In genomic region chr5:3801672-3802432, GRCm38 (mm10) we compare ENCODE assay signal across 8 mouse cellular contexts. TPM values are rescaled to one million over a fixed set of nuclear protein-coding genes. Genes with fewer than 3 reads are reported as not detected.
DNase-seq lines count a peak whose midpoint lies in the region; ATAC-seq and TF ChIP-seq lines count a peak whose summit lies in the region.

No protein-coding gene starts in this region.

- H3K36me3 ChIP-seq in spleen, adult 2 months (ENCODE audit: control insufficient read depth, insufficient read depth, low read length) = no peaks in the 10 kb centered on the region
- H3K36me3 ChIP-seq in midbrain, embryonic 15.5 days (replicated peaks) = no peaks in the 10 kb centered on the region

- peak overlapping the region; percentile 93 for H3K27ac ChIP-seq in spleen, adult 2 months (ENCODE audit: insufficient read depth, low read length)
- peak overlapping the region; percentile 92 for H3K27ac ChIP-seq in midbrain, embryonic 15.5 days

- TF ChIP-seq POLR2A in spleen, adult 2 months (IDR thresholded peaks at IDR 0.05; ENCODE audit: low read depth, low read length) = no peak

- no peaks in the 10 kb centered on the region for H3K27me3 ChIP-seq in spleen, adult 2 months (ENCODE audit: control insufficient read depth, insufficient read depth, low read length)
- no peaks in the 10 kb centered on the region for H3K27me3 ChIP-seq in midbrain, embryonic 15.5 days (replicated peaks)

- H3K4me3 ChIP-seq in spleen, adult 2 months (ENCODE audit: extremely low read depth, insufficient read depth, insufficient read length) = peak overlapping the region; percentile 95
- H3K4me3 ChIP-seq in midbrain, embryonic 15.5 days = peak overlapping the region; percentile 98

- H3K4me1 ChIP-seq in spleen, adult 2 months (ENCODE audit: control insufficient read depth, insufficient read depth, insufficient read length) = peaks cover 4% of the 10 kb centered on the region
- H3K4me1 ChIP-seq in midbrain, embryonic 15.5 days = peaks cover 29% of the 10 kb centered on the region

- peak; percentile 4 for ATAC-seq in inflammation-experienced regulatory T-cells, adult 6 months
- peak; percentile 7 for ATAC-seq in midbrain, embryonic 15.5 days (replicated peaks)

- DNase-seq in cerebellum, adult 9-10 months = peak; percentile 44
- no peak for DNase-seq in cerebellum, adult 8-10 months
- no peak for DNase-seq in spleen, adult 2 months (ENCODE audit: low read depth in 1 of 2, low spot score in 2 of 2)
- no peak for DNase-seq in spleen, adult 12 weeks (ENCODE audit: low spot score)
- DNase-seq in thymus, postnatal 36 days = no peak
- no peak for DNase-seq in right cerebral cortex, postnatal 4 days

- H3K9ac ChIP-seq in midbrain, embryonic 15.5 days = peak overlapping the region; percentile 74

- H3K4me2 ChIP-seq in midbrain, embryonic 15.5 days = peak overlapping the region; percentile 80

- 4% methylated on average over 18 of the region's 18 CpGs for WGBS in spleen, adult 2 months
- 6% methylated on average over 18 of the region's 18 CpGs for WGBS in midbrain, embryonic 15.5 days

- no peak for TF ChIP-seq CTCF in spleen, adult 2 months (IDR thresholded peaks at IDR 0.05; ENCODE audit: extremely low read depth, insufficient read depth, insufficient read length, insufficient replicate concordance)

- no peaks in the 10 kb centered on the region for H3K9me3 ChIP-seq in midbrain, embryonic 15.5 days

RNA-seq across cellular contexts. Expression of gene Ankib1, which starts 0.9 kb away (rescaled TPM):
- 5.3 and 5.8 TPM in 2 replicates for polyA plus RNA-seq in spleen, adult 2 months (2012; rRNA removed)
- 10 to 100 TPM; 17.5 to 19.5 (median 18.8) TPM for polyA plus RNA-seq in inflammation-experienced regulatory T-cells, adult 6 months (2017; shearing (Covaris generic))
- 19.7 and 21.2 TPM in 2 replicates for polyA plus RNA-seq in midbrain, embryonic 15.5 days (2015; fragmentation: Nextera tagmentation; extraction: Ambion mirVana)

RNA-seq across cellular contexts. Expression of gene Krit1, which starts 1.1 kb away (rescaled TPM):
- 5.8 and 6.6 TPM in 2 replicates for polyA plus RNA-seq in spleen, adult 2 months (2012; rRNA removed)
- polyA plus RNA-seq in inflammation-experienced regulatory T-cells, adult 6 months (2017; shearing (Covaris generic)) = 100 to 1,000 TPM; 104 to 131 (median 120) TPM
- polyA plus RNA-seq in midbrain, embryonic 15.5 days (2015; fragmentation: Nextera tagmentation; extraction: Ambion mirVana) = 54.0 and 58.3 TPM in 2 replicates

RNA-seq across cellular contexts. Expression of gene Lrrd1, which starts 43.1 kb away (rescaled TPM):
- 0.04 and 0.11 TPM in 2 replicates for polyA plus RNA-seq in spleen, adult 2 months (2012; rRNA removed)
- under 1 TPM in 2 of 3 experiments, not detected in 1; 0.79 to 0.83 TPM for polyA plus RNA-seq in inflammation-experienced regulatory T-cells, adult 6 months (2017; shearing (Covaris generic))
- 0.14 and 0.26 TPM in 2 replicates for polyA plus RNA-seq in midbrain, embryonic 15.5 days (2015; fragmentation: Nextera tagmentation; extraction: Ambion mirVana)
